In the genomic region with DNA sequence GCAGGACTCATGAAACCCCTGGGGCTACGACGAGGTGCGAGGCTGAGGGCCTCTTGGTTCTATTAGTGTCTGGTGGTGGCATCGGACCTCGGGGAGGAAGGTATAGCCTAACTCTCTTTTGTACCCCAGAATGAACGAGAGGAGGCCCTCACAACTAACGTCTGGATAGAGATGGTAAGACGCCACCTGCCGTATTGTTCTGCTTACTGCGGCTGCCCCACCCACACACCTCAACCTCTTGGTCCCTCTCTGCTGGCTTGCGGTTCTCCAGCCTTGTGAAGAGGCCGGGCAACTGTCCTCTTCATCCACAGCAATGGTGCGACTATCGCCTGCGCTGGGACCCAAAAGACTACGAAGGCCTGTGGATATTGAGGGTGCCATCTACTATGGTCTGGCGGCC, we compare ENCODE assay signal across 13 mouse cellular contexts. TPM values are rescaled to one million over a fixed set of nuclear protein-coding genes. Genes with fewer than 3 reads are reported as not detected.
DNase-seq lines count a peak whose midpoint lies in the region; ATAC-seq and TF ChIP-seq lines count a peak whose summit lies in the region.
"Had no signal": no experiment of that assay in that cellular context is flagged by ENCODE, and none has a peak within 500 bp of the region (broad histone marks: within the 10 kb centered on the region; RNA-seq: fewer than 3 reads in every experiment).

No protein-coding gene starts in this region.

- peak; percentile 29 for TF ChIP-seq CTCF in left cerebral cortex, adult 2 months (IDR thresholded peaks at IDR 0.05)

- H3K4me1 ChIP-seq in limb, embryonic 12.5 days (replicated peaks): peaks cover 6% of the 10 kb centered on the region
- H3K4me1 ChIP-seq in forebrain, embryonic 12.5 days: no peaks in the 10 kb centered on the region

- H3K4me2 ChIP-seq in limb, embryonic 12.5 days: peak overlapping the region; percentile 19
- H3K4me2 ChIP-seq in forebrain, embryonic 12.5 days: no peak overlapping the region

- H3K36me3 ChIP-seq in limb, embryonic 12.5 days: no peaks in the 10 kb centered on the region
- no peaks in the 10 kb centered on the region for H3K36me3 ChIP-seq in forebrain, embryonic 12.5 days (replicated peaks)

- H3K4me3 ChIP-seq in left cerebral cortex, adult 2 months: no peak overlapping the region
- H3K4me3 ChIP-seq in limb, embryonic 12.5 days (replicated peaks): peak overlapping the region; percentile 4; the same call in 1 of the 2 replicates
- H3K4me3 ChIP-seq in forebrain, embryonic 12.5 days (replicated peaks): no peak overlapping the region

- intact Hi-C loops in left cerebral cortex, adult 2 months (cut with DNase I): no loop called here

- no peaks in the 10 kb centered on the region for H3K9me3 ChIP-seq in limb, embryonic 12.5 days
- no peaks in the 10 kb centered on the region for H3K9me3 ChIP-seq in forebrain, embryonic 12.5 days

- DNase-seq in CD4-positive, CD25-positive, alpha-beta regulatory T cell, adult 2 months (ENCODE audit: low read depth, low spot score): peak; percentile 41
- no peak for DNase-seq in left cerebral cortex, adult 2 months (ENCODE audit: extremely low spot score in 1 of 2, low spot score in 2 of 2)
- no peak for DNase-seq in left cerebral cortex, adult 11 months (ENCODE audit: low spot score)
- DNase-seq in R1 (ENCODE audit: low read depth, low spot score): peak; percentile 76
- no peak for DNase-seq in cerebellum, postnatal 36 days
- DNase-seq: cerebellum, postnatal 10 days; kidney, adult 11 months; right cerebral cortex, postnatal 25 days had no signal

- H3K27ac ChIP-seq in left cerebral cortex, adult 2 months: no peak overlapping the region
- no peak overlapping the region for H3K27ac ChIP-seq in limb, embryonic 12.5 days
- no peak overlapping the region for H3K27ac ChIP-seq in forebrain, embryonic 12.5 days

- H3K9ac ChIP-seq in limb, embryonic 12.5 days (replicated peaks): no peak overlapping the region
- no peak overlapping the region for H3K9ac ChIP-seq in forebrain, embryonic 12.5 days

- H3K27me3 ChIP-seq in limb, embryonic 12.5 days: peaks cover 49% of the 10 kb centered on the region
- peaks cover 38% of the 10 kb centered on the region for H3K27me3 ChIP-seq in forebrain, embryonic 12.5 days

- 23% methylated on average over 17 of the region's 17 CpGs for WGBS in limb, embryonic 12.5 days
- 17% methylated on average over 17 of the region's 17 CpGs for WGBS in forebrain, embryonic 12.5 days

- ATAC-seq in CD4-positive, CD25-positive, alpha-beta regulatory T cell, adult 4 months: no peak
- no peak for ATAC-seq in limb, embryonic 12.5 days (ENCODE audit: insufficient number of reproducible peaks, insufficient read depth, low FRiP score, low TSS enrichment, low read depth)
- ATAC-seq in forebrain, embryonic 12.5 days (ENCODE audit: low FRiP score): no peak
- ATAC-seq: activated CD4-positive, CD25-positive, alpha-beta regulatory T cell, adult 4 months had no signal

RNA-seq across cellular contexts. Expression of a gene that starts 1.9 kb away (rescaled TPM):
- polyA plus RNA-seq in CD4-positive, CD25-positive, alpha-beta regulatory T cell, adult 4 months (2017; shearing (Covaris generic)): under 1 TPM in 1 of 2 experiments, not detected in 1; 0.30 TPM
- total RNA-seq in left cerebral cortex, adult 2 months (2021): not detected
- 10.4 and 11.8 TPM in 2 replicates for polyA plus RNA-seq in limb, embryonic 12.5 days (2016; fragmentation: Nextera tagmentation; extraction: Ambion mirVana)
- polyA plus RNA-seq in forebrain, embryonic 12.5 days (2016; fragmentation: Nextera tagmentation; extraction: Ambion mirVana): not detected in 2 replicates
- polyA plus RNA-seq: activated CD4-positive, CD25-positive, alpha-beta regulatory T cell, adult 4 months had no signal

RNA-seq across cellular contexts. Expression of a gene that starts 7.4 kb away (rescaled TPM):
- 100 to 1,000 TPM; 101 to 133 TPM for polyA plus RNA-seq in CD4-positive, CD25-positive, alpha-beta regulatory T cell, adult 4 months (2017; shearing (Covaris generic))
- total RNA-seq in left cerebral cortex, adult 2 months (2021): 10 to 100 TPM; 59.8 to 60.1 TPM
- polyA plus RNA-seq in limb, embryonic 12.5 days (2016; fragmentation: Nextera tagmentation; extraction: Ambion mirVana): 170 and 171 TPM in 2 replicates
- 134 and 137 TPM in 2 replicates for polyA plus RNA-seq in forebrain, embryonic 12.5 days (2016; fragmentation: Nextera tagmentation; extraction: Ambion mirVana)

RNA-seq across cellular contexts. Expression of a gene that starts 15.9 kb away (rescaled TPM):
- not detected for polyA plus RNA-seq in CD4-positive, CD25-positive, alpha-beta regulatory T cell, adult 4 months (2017; shearing (Covaris generic))
- not detected for total RNA-seq in left cerebral cortex, adult 2 months (2021)
- polyA plus RNA-seq in limb, embryonic 12.5 days (2016; fragmentation: Nextera tagmentation; extraction: Ambion mirVana): 1.7 and 3.0 TPM in 2 replicates
- polyA plus RNA-seq in forebrain, embryonic 12.5 days (2016; fragmentation: Nextera tagmentation; extraction: Ambion mirVana): 0.10 TPM in 1 of 2 replicates, not detected in the other
- polyA plus RNA-seq: activated CD4-positive, CD25-positive, alpha-beta regulatory T cell, adult 4 months had no signal

RNA-seq across cellular contexts. Expression of a gene that starts 23.2 kb away (rescaled TPM):
- not detected for polyA plus RNA-seq in CD4-positive, CD25-positive, alpha-beta regulatory T cell, adult 4 months (2017; shearing (Covaris generic))
- total RNA-seq in left cerebral cortex, adult 2 months (2021): under 1 TPM; 0.47 to 0.57 TPM
- not detected in 2 replicates for polyA plus RNA-seq in limb, embryonic 12.5 days (2016; fragmentation: Nextera tagmentation; extraction: Ambion mirVana)
- polyA plus RNA-seq in forebrain, embryonic 12.5 days (2016; fragmentation: Nextera tagmentation; extraction: Ambion mirVana): not detected in 2 replicates
- polyA plus RNA-seq: activated CD4-positive, CD25-positive, alpha-beta regulatory T cell, adult 4 months; liver, embryonic 16.5 days had no signal

RNA-seq across cellular contexts. Expression of a gene that starts 50.0 kb away (rescaled TPM):
- polyA plus RNA-seq in CD4-positive, CD25-positive, alpha-beta regulatory T cell, adult 4 months (2017; shearing (Covaris generic)): under 1 TPM; 0.51 to 0.54 TPM
- 10 to 100 TPM in 1 of 2 experiments, 1 to 10 TPM in 1; 7.1 to 13.4 TPM for total RNA-seq in left cerebral cortex, adult 2 months (2021)
- polyA plus RNA-seq in limb, embryonic 12.5 days (2016; fragmentation: Nextera tagmentation; extraction: Ambion mirVana): 0.29 and 0.56 TPM in 2 replicates
- 18.3 and 23.2 TPM in 2 replicates for polyA plus RNA-seq in forebrain, embryonic 12.5 days (2016; fragmentation: Nextera tagmentation; extraction: Ambion mirVana)

Comparison
In these comparisons a context has a peak if more than half of its experiments do, and no peak if none do; other contexts are left out.
1. DNase-seq: peak in CD4-positive, CD25-positive, alpha-beta regulatory T cell, adult 2 months (single experiment) and R1 (single experiment); none in left cerebral cortex, adult 2 months (0 of 2), left cerebral cortex, adult 11 months (single experiment) and cerebellum, postnatal 36 days (0 of 2).